Mouse (Mus musculus) v-Abl transformed pro-B cells (cell line): Measurements from ENCODE around the gene Sdhb.

Experiments
- in situ Hi-C, 2 experiments: fragments of 400-800 bp; cut with MboI; formaldehyde crosslinking; loops; one replicate each; pipeline ENCODE4 v1.15.1; 2025; ENCODE audit not compliant: unreplicated experiment in 2 of 2

The Sdhb gene

GRCm38 (mm10) chr4:140960781-140961466, at the start of gene Sdhb:
Sdhb (plus strand) TSS chr4:140961203.
- in situ Hi-C loops = no loop called here

GRCm38 (mm10) chr4:140911416-140911815, 49.6 kb upstream of the Sdhb start:
- in situ Hi-C loops = no loop called here

- in situ Hi-C loops = no loop called here
These were observed 48.7 kb upstream of the Sdhb start for GRCm38 (mm10) chr4:140912271-140912833.

- in situ Hi-C loops = no loop called here
These were observed 47.4 kb upstream of the Sdhb start for GRCm38 (mm10) chr4:140913565-140913964.

- in situ Hi-C loops = no loop called here
These were observed 46.3 kb upstream of the Sdhb start for GRCm38 (mm10) chr4:140914731-140915131.

GRCm38 (mm10) chr4:140915235-140915634, 45.8 kb upstream of the Sdhb start:
- in situ Hi-C loops = no loop called here

- in situ Hi-C loops = no loop called here
These were observed 44.7 kb upstream of the Sdhb start for GRCm38 (mm10) chr4:140916296-140916695.

GRCm38 (mm10) chr4:140917451-140917850, 43.6 kb upstream of the Sdhb start:
- in situ Hi-C loops = no loop called here

GRCm38 (mm10) chr4:140919974-140920836, 40.8 kb upstream of the Sdhb start:
- in situ Hi-C loops = no loop called here

GRCm38 (mm10) chr4:140922508-140922907, 38.5 kb upstream of the Sdhb start:
- in situ Hi-C loops = no loop called here

- in situ Hi-C loops = no loop called here
These were observed 35.4 kb upstream of the Sdhb start for GRCm38 (mm10) chr4:140925648-140926047.

- in situ Hi-C loops = no loop called here
These were observed 32.7 kb upstream of the Sdhb start for GRCm38 (mm10) chr4:140928349-140928748.

- in situ Hi-C loops = no loop called here
These were observed 31.3 kb upstream of the Sdhb start for GRCm38 (mm10) chr4:140929745-140930144.

GRCm38 (mm10) chr4:140930900-140931470, 30.0 kb upstream of the Sdhb start:
- in situ Hi-C loops = no loop called here

- in situ Hi-C loops = no loop called here
These were observed 25.4 kb upstream of the Sdhb start for GRCm38 (mm10) chr4:140935643-140936042.

- in situ Hi-C loops = no loop called here
These were observed 16.6 kb upstream of the Sdhb start for GRCm38 (mm10) chr4:140944356-140944755.

GRCm38 (mm10) chr4:140944961-140945442, 16.0 kb upstream of the Sdhb start:
- in situ Hi-C loops = loop anchor here in 1 of 2 experiments (5.0 kb wide), 1 partner anchor 243 kb away; the partner anchor contains the start of gene Rcc2

GRCm38 (mm10) chr4:140945571-140945970, 15.4 kb upstream of the Sdhb start:
- in situ Hi-C loops = loop anchor here in 1 of 2 experiments (5.0 kb wide), 1 partner anchor 243 kb away; the partner anchor contains the start of gene Rcc2

GRCm38 (mm10) chr4:140946048-140946447, 15.0 kb upstream of the Sdhb start:
- in situ Hi-C loops = loop anchor here in 1 of 2 experiments (5.0 kb wide), 1 partner anchor 244 kb away; the partner anchor contains the start of gene Rcc2

- in situ Hi-C loops = loop anchor here in 1 of 2 experiments (5.0 kb wide), 1 partner anchor 244 kb away; the partner anchor contains the start of gene Rcc2
These were observed 14.3 kb upstream of the Sdhb start for GRCm38 (mm10) chr4:140946580-140947205.
